Mouse (Mus musculus) CD4-positive, CD25-positive, alpha-beta regulatory T cell (primary cell): ENCODE data around the gene Mief2. TPM values are rescaled to one million over a fixed set of nuclear protein-coding genes. Genes with fewer than 3 reads are reported as not detected.

ENCODE experiments used
- polyA plus RNA-seq: library from polyadenylated mRNA; unstranded; fragments of 100-300 nt; shearing (Covaris generic); gene quantifications from one replicate; pipeline ENCODE4 v1.2.1, GENCODE M21; 2017

Gene Mief2
- polyA plus RNA-seq: 21.2 TPM

GRCm38 (mm10) chr11:60728260-60728761 lies at the start of gene Mief2:
Mief2 (plus strand) TSS chr11:60728398.

GRCm38 (mm10) chr11:60699524-60700075 lies 28.6 kb upstream of the Mief2 start, which contains the start of gene Llgl1:
Llgl1 (plus strand) TSS chr11:60699723.

GRCm38 (mm10) chr11:60726601-60727391 lies 1.4 kb upstream of the Mief2 start, which contains the start of gene Flii:
Flii (minus strand) TSS chr11:60727263.

GRCm38 (mm10) chr11:60776829-60777740 lies 48.9 kb downstream of the Mief2 start, which contains the start of the genes Top3a and Smcr8:
Top3a (minus strand) TSS chr11:60777365.
Smcr8 (plus strand) TSS chr11:60777524.

Other genes starting within 250 kb of the Mief2 start
- gene Alkbh5, start 192.0 kb upstream of the Mief2 start, polyA plus RNA-seq: 29.9 TPM
- 43.6 TPM for gene Llgl1, start 28.7 kb upstream of the Mief2 start, polyA plus RNA-seq
- 174 TPM for gene Flii, start 1.1 kb upstream of the Mief2 start, polyA plus RNA-seq
- 22.0 TPM for gene Top3a, start 49.0 kb downstream of the Mief2 start, polyA plus RNA-seq
- 8.8 TPM for gene Smcr8, start 49.1 kb downstream of the Mief2 start, polyA plus RNA-seq
- gene Shmt1, start 83.3 kb downstream of the Mief2 start, polyA plus RNA-seq: 21.8 TPM
- gene Dhrs7b, start 102.2 kb downstream of the Mief2 start, polyA plus RNA-seq: 29.0 TPM
- gene Tmem11, start 150.9 kb downstream of the Mief2 start, polyA plus RNA-seq: 35.2 TPM
- 11.1 TPM for gene Natd1, start 186.4 kb downstream of the Mief2 start, polyA plus RNA-seq
- gene Map2k3, start 203.6 kb downstream of the Mief2 start, polyA plus RNA-seq: 65.8 TPM